Mouse (Mus musculus): Measurements from ENCODE around the gene Gm45837. TPM values are rescaled to one million over a fixed set of nuclear protein-coding genes. Genes with fewer than 3 reads are reported as not detected.

Gene Gm45837
- polyA plus RNA-seq, 1 experiment: not detected

DNA sequence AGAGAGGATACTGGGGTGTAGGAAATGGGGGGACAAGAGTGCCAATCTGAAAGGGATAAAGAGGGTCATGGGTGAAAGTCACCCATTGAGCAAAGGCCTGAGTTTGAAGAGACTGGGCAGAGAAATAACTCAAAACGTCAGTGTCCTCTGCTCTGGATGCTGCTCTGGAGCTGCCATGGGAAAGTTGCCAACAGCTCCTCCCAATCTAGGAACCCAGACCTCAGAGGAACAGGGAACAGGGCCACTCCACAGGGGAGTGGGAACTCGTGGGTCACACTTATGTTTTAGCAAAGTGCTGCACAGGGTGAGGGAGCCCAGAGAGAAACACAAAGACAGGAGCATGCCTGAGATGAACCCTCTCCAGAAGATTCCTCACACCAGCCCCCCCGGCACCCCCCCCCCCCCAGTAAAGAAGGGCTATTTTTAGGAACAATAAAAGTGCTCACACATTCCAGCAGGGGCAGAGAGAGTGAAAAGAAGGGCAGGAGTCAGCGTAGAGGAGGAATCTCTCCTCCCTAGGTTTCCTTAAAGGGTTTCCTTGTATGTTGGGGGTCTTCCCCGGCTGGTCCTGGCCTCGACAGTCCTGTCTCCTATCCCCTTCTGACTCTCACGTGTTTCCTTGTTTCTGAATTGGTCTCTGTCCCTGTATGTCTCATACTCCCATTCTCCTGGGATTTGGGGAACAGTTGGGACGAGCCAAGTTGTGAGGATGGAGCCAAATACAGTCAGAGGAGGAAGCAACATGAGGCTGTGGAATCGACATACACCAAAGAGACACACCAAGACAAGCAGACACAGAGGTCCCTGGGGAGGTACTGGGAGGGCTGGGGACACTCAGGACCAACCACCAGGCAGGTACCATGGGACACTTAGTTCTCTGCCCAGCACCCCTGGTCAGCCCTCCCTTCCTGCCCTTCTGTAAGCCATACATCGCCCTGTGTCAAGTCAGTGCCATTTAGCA lies 62.2 kb downstream of the Gm45837 start:
- Histone ChIP-seq H3K27ac (ENCODE audit: control insufficient read depth, insufficient read depth, low read length) (no peak overlapping the region), H3K4me3 (ENCODE audit: control insufficient read depth, insufficient read depth, low read length) (no peak overlapping the region), H3K27me3 (ENCODE audit: control insufficient read depth, insufficient read depth, low read length) (no peaks in the 10 kb centered on the region), H3K4me1 (replicated peaks; ENCODE audit: control insufficient read depth, insufficient read depth, low read length) (peaks cover 8% of the 10 kb centered on the region), H3K36me3 (ENCODE audit: control insufficient read depth, insufficient read depth, low read length) (no peaks in the 10 kb centered on the region)
- TF ChIP-seq CTCF (IDR thresholded peaks at IDR 0.05; ENCODE audit: borderline replicate concordance, control insufficient read depth, extremely low read depth, insufficient read depth, low read length, poor library complexity) (no peak), POLR2A (IDR thresholded peaks at IDR 0.05; ENCODE audit: control insufficient read depth, extremely low read depth, insufficient read depth, low read length, poor library complexity) (no peak)
- no peak for DNase-seq
- WGBS: 89% methylated on average over 10 of the region's 10 CpGs

DNA sequence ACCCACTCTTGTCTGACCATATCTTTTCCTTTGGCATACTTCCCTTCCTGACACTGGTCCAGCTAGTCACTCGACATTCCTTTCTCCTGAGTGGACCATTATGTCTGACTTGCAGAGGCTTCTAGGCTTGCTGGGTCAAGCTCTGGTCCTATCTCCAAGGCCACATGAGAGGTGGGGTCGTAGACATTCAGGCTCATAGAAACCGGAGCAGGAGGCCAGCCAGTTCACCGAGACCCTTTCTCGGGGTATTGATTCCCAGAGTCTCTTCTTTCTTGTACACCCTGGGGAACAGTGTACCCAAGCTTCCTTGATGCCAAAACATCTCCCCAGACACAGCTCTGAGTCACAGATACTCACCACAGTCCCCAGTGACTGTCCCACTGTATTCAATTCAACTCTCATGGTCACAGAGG lies 63.7 kb downstream of the Gm45837 start:
- H3K4me3 ChIP-seq (ENCODE audit: control insufficient read depth, insufficient read depth, low read length): no peak overlapping the region
- H3K27me3 ChIP-seq (ENCODE audit: control insufficient read depth, insufficient read depth, low read length): no peaks in the 10 kb centered on the region
- H3K27ac ChIP-seq (ENCODE audit: control insufficient read depth, insufficient read depth, low read length): no peak overlapping the region
- 91% methylated on average over 5 of the region's 5 CpGs for WGBS
- TF ChIP-seq POLR2A (IDR thresholded peaks at IDR 0.05; ENCODE audit: control insufficient read depth, extremely low read depth, insufficient read depth, low read length, poor library complexity): no peak
- no peak for TF ChIP-seq CTCF (IDR thresholded peaks at IDR 0.05; ENCODE audit: borderline replicate concordance, control insufficient read depth, extremely low read depth, insufficient read depth, low read length, poor library complexity)
- H3K4me1 ChIP-seq (replicated peaks; ENCODE audit: control insufficient read depth, insufficient read depth, low read length): peaks cover 19% of the 10 kb centered on the region
- H3K36me3 ChIP-seq (ENCODE audit: control insufficient read depth, insufficient read depth, low read length): no peaks in the 10 kb centered on the region
- no peak for DNase-seq

DNA sequence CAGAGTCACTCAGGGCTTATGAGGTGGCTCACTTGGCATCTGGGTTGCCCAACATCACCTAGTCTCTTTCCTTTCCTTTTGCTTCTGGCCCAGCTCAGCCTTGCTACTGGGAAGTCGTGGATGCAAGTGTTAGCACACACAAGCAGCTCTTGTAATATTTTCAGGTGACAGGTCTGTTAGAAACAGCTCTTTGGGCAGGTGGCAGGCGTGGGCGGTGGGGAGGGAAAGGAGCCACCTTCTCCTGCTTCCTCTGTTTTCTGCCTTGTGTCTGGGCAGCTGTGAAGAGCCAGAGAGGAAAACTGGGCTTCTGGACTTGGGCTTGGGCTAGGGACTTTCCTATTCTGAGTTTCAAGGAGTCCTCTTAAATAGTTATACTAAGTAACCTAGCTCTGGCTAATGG lies 65.3 kb downstream of the Gm45837 start:
- 84% methylated on average over 3 of the region's 3 CpGs for WGBS
- no peak overlapping the region for H3K27ac ChIP-seq (ENCODE audit: control insufficient read depth, insufficient read depth, low read length)
- no peak for DNase-seq
- H3K4me3 ChIP-seq (ENCODE audit: control insufficient read depth, insufficient read depth, low read length): no peak overlapping the region
- TF ChIP-seq POLR2A (IDR thresholded peaks at IDR 0.05; ENCODE audit: control insufficient read depth, extremely low read depth, insufficient read depth, low read length, poor library complexity): no peak
- TF ChIP-seq CTCF (IDR thresholded peaks at IDR 0.05; ENCODE audit: borderline replicate concordance, control insufficient read depth, extremely low read depth, insufficient read depth, low read length, poor library complexity): no peak
- no peaks in the 10 kb centered on the region for H3K27me3 ChIP-seq (ENCODE audit: control insufficient read depth, insufficient read depth, low read length)
- H3K4me1 ChIP-seq (replicated peaks; ENCODE audit: control insufficient read depth, insufficient read depth, low read length): peaks cover 17% of the 10 kb centered on the region
- H3K36me3 ChIP-seq (ENCODE audit: control insufficient read depth, insufficient read depth, low read length): no peaks in the 10 kb centered on the region

DNA sequence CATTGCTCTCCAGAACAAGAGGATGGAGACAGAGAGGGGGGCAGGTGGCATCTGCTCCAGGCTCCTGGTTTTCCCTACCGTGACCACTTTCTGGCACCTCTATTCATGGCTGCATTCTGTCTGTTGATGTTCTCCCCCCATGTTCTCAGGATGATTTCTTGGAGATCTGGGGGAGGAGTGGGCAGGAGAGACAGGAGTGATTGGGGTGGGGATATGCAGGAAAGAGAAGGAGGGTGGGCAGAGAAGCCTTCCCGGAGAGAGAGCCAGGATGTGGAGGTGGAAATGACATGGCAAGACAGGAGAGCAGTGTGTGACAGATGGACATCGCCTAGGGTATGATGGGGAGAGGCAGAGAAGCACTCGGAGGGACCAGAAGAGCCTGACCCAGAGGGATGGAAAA lies 65.8 kb downstream of the Gm45837 start:
- Histone ChIP-seq H3K27ac (ENCODE audit: control insufficient read depth, insufficient read depth, low read length) (no peak overlapping the region), H3K27me3 (ENCODE audit: control insufficient read depth, insufficient read depth, low read length) (no peaks in the 10 kb centered on the region), H3K4me1 (replicated peaks; ENCODE audit: control insufficient read depth, insufficient read depth, low read length) (peaks cover 15% of the 10 kb centered on the region), H3K36me3 (ENCODE audit: control insufficient read depth, insufficient read depth, low read length) (no peaks in the 10 kb centered on the region), H3K4me3 (ENCODE audit: control insufficient read depth, insufficient read depth, low read length) (no peak overlapping the region)
- WGBS: 92% methylated on average over 4 of the region's 4 CpGs
- no peak for TF ChIP-seq CTCF (IDR thresholded peaks at IDR 0.05; ENCODE audit: borderline replicate concordance, control insufficient read depth, extremely low read depth, insufficient read depth, low read length, poor library complexity)
- TF ChIP-seq POLR2A (IDR thresholded peaks at IDR 0.05; ENCODE audit: control insufficient read depth, extremely low read depth, insufficient read depth, low read length, poor library complexity): no peak
- DNase-seq: no peak

DNA sequence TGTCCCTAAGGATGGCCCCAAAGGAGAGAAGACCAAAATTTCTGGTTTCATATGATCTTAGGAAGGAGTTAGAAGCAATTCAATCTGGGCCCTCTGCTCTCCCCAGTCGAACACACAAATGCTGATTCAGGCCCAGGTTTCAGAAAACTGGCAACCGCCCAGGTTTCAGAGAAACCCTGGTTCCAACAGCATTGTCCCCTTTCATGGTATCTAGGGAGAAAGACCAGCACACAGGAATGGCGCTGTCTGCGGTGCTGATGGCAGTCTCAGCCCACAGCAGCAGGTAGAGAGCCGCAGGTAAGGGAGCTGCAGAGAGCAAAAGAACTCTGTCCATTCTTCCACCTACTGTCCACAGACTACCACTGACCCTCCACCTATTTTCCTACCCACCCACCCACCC lies 66.5 kb downstream of the Gm45837 start:
- TF ChIP-seq CTCF (IDR thresholded peaks at IDR 0.05; ENCODE audit: borderline replicate concordance, control insufficient read depth, extremely low read depth, insufficient read depth, low read length, poor library complexity) (no peak), POLR2A (IDR thresholded peaks at IDR 0.05; ENCODE audit: control insufficient read depth, extremely low read depth, insufficient read depth, low read length, poor library complexity) (no peak)
- Histone ChIP-seq H3K4me1 (replicated peaks; ENCODE audit: control insufficient read depth, insufficient read depth, low read length) (peaks cover 20% of the 10 kb centered on the region), H3K36me3 (ENCODE audit: control insufficient read depth, insufficient read depth, low read length) (no peaks in the 10 kb centered on the region), H3K4me3 (ENCODE audit: control insufficient read depth, insufficient read depth, low read length) (no peak overlapping the region), H3K27ac (ENCODE audit: control insufficient read depth, insufficient read depth, low read length) (no peak overlapping the region), H3K27me3 (ENCODE audit: control insufficient read depth, insufficient read depth, low read length) (no peaks in the 10 kb centered on the region)
- WGBS: 80% methylated on average over 5 of the region's 5 CpGs
- no peak for DNase-seq

DNA sequence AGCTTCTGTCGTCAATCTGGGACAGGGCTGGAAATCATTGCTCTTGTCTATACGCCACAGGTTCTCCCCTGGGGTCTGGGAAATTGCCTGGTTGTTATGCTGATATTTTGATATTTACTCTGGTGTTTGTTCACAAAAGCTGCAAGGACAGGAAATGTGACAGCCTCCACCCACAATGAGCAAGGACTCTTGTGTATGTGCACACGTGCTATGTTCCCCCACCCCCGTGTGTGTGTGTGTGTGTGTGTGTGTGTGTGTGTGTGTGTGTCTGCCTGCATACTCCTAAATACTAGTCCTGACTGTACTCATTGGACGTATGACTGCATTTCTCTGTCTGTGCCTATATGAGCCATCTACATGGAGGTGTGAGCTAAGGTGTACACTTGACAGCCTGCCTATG lies 67.4 kb downstream of the Gm45837 start:
- no peak for DNase-seq
- Histone ChIP-seq H3K4me3 (ENCODE audit: control insufficient read depth, insufficient read depth, low read length) (no peak overlapping the region), H3K27me3 (ENCODE audit: control insufficient read depth, insufficient read depth, low read length) (no peaks in the 10 kb centered on the region), H3K4me1 (replicated peaks; ENCODE audit: control insufficient read depth, insufficient read depth, low read length) (peaks cover 29% of the 10 kb centered on the region), H3K27ac (ENCODE audit: control insufficient read depth, insufficient read depth, low read length) (no peak overlapping the region), H3K36me3 (ENCODE audit: control insufficient read depth, insufficient read depth, low read length) (no peaks in the 10 kb centered on the region)
- WGBS: 71% methylated on average over 5 of the region's 5 CpGs
- TF ChIP-seq POLR2A (IDR thresholded peaks at IDR 0.05; ENCODE audit: control insufficient read depth, extremely low read depth, insufficient read depth, low read length, poor library complexity) (no peak), CTCF (IDR thresholded peaks at IDR 0.05; ENCODE audit: borderline replicate concordance, control insufficient read depth, extremely low read depth, insufficient read depth, low read length, poor library complexity) (no peak)
